Mouse (Mus musculus) CH12.LX (cell line): ENCODE measurements at regions not wholly inside any gene's neighbourhood (a gene's known extent, or its start where the extent isn't known, plus 50 kb on each side); places are given as distances from the start of the nearest gene placed in this dataset.

Experiments used
- MYC ChIP-seq: IDR thresholded peaks from 2 replicates; pipeline ENCODE4 v1.6.1; 2011; ENCODE audit warnings: low read depth, mild to moderate bottlenecking, improper control_type of control experiment, low read length
- POLR2A ChIP-seq: IDR thresholded peaks from 2 replicates; pipeline ENCODE4 v1.6.1; 2011; ENCODE audit warnings: low read depth, mild to moderate bottlenecking, improper control_type of control experiment, low read length
- ZC3H11A ChIP-seq: IDR thresholded peaks from 2 replicates; pipeline ENCODE4 v1.6.1; 2012; ENCODE audit warnings: low read depth, mild to moderate bottlenecking, inconsistent platforms, low read length, improper control_type of control experiment
- ZMIZ1 ChIP-seq: IDR thresholded peaks from 2 replicates; pipeline ENCODE4 v1.6.1; 2012; ENCODE audit warnings: low read depth, mild to moderate bottlenecking, inconsistent platforms, low read length, improper control_type of control experiment

GRCm38 (mm10) chr8:116203631-116204030 lies 301.1 kb upstream of the Dynlrb2 start:
- TF ChIP-seq POLR2A (no peak), MYC (no peak), ZMIZ1 (no peak), ZC3H11A (no peak)
